Mouse (Mus musculus) spleen, adult 2 months (tissue): Measurements from ENCODE around the gene Rab38. TPM values are rescaled to one million over a fixed set of nuclear protein-coding genes. Genes with fewer than 3 reads are reported as not detected.

Experiments used
- DNase-seq, 2 experiments: peaks; one replicate each; pipeline versions ENCODE4 v3.0.0 to v3.0.0-alpha.2; 2012 to 2021; ENCODE audit warnings: low spot score in 2 of 2, low read depth in 1 of 2
- H3K27ac ChIP-seq: fragments of 200-500 bp; 2 replicates; pipeline ENCODE4 v1.5.1; 2012; ENCODE audit warnings: low read length, inconsistent platforms; ENCODE audit not compliant: insufficient read depth
- H3K27me3 ChIP-seq: fragments of 200-500 bp; 2 replicates; pipeline ENCODE4 v1.6.1; 2012; ENCODE audit warnings: mild to moderate bottlenecking, moderate library complexity, low read length, inconsistent platforms; ENCODE audit not compliant: control insufficient read depth, insufficient read depth
- H3K36me3 ChIP-seq: fragments of 200-500 bp; 2 replicates; pipeline ENCODE4 v1.6.1; 2012; ENCODE audit warnings: mild to moderate bottlenecking, low read length, inconsistent platforms; ENCODE audit not compliant: control insufficient read depth, insufficient read depth
- H3K4me1 ChIP-seq: fragments of 200-500 bp; 2 replicates; pipeline ENCODE4 v1.6.1; 2011; ENCODE audit warnings: inconsistent platforms; ENCODE audit not compliant: control insufficient read depth, insufficient read depth, insufficient read length
- H3K4me3 ChIP-seq: fragments of 200-500 bp; 2 replicates; pipeline ENCODE4 v1.5.1; 2011; ENCODE audit warnings: mild to moderate bottlenecking, inconsistent platforms; ENCODE audit not compliant: insufficient read depth, insufficient read length; ENCODE audit errors: extremely low read depth
- CTCF ChIP-seq: fragments of 200-500 bp; IDR thresholded peaks from 2 replicates; pipeline ENCODE4 v1.5.1; 2011; ENCODE audit warnings: mild to moderate bottlenecking, inconsistent platforms; ENCODE audit not compliant: insufficient read depth, insufficient read length, insufficient replicate concordance; ENCODE audit errors: extremely low read depth
- POLR2A ChIP-seq: fragments of 200-500 bp; IDR thresholded peaks from 2 replicates; pipeline ENCODE4 v1.6.1; 2011; ENCODE audit warnings: low read depth, low read length, inconsistent platforms
- WGBS: fragments of 180-500 bp; shearing (Covaris S2); methylation state at CpG from one replicate; pipeline ENCODE4 v1.1.7; 2018; 5-methylcytosine and 5-hydroxymethylcytosine counted together
- polyA plus RNA-seq: library from polyadenylated mRNA; depleted of rRNA; stranded (reverse); fragments of >200 nt; gene quantifications from 2 replicates; pipeline ENCODE4 v1.2.3, GENCODE M21; 2012

The Rab38 gene
- polyA plus RNA-seq, 1 experiment = 2.9 TPM

DNA sequence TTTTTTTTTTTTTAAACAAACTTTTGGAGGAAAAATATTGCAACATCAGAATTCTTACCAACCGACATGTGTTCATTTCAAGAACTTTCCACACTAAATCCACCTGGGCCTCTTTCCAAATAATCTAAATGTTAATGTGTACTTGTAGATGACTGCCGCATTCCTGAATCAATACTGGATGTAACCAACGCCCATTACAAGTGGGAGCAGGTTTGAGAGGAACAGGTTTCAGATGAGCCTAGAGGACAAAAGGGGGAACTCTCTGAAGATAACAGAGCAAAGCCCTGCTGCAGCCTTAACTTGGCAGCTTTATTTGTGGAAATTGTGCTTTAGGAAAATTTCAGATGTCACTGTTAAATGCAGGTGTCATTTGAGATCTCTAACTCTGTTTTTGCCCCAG is 4.3 kb upstream of the Rab38 start:
- TF ChIP-seq CTCF (no peak), POLR2A (no peak)
- 81% methylated on average over 3 of the region's 3 CpGs for WGBS

DNA sequence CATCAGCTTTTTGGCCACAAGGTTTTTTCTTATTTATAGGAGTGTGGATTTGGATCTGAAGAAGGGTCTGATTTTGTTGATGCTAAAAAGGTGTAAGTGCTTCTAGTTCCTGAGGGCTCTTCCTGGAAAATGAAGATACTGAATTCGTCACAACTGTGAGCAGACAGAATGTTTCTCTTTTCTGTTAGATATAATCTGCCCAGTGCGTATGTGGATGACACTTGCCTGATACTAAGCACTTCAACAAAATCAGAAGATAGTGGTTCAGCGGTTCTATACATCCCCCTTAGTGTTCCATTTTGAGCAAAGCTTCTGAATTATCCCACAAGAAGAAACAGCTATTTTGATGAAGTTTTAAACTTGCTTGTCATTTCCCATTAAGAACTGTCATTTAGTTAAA is 2.6 kb upstream of the Rab38 start:
- Histone ChIP-seq H3K27me3 (peaks cover 2% of the 10 kb centered on the region; the same call in 1 of the 2 replicates), H3K27ac (no peak overlapping the region), H3K4me1 (no peaks in the 10 kb centered on the region), H3K4me3 (no peak overlapping the region), H3K36me3 (no peaks in the 10 kb centered on the region)
- DNase-seq = no peak
- 78% methylated on average over 3 of the region's 3 CpGs for WGBS
- TF ChIP-seq CTCF (no peak), POLR2A (no peak)

More for the DNA sequence above, 4.3 kb upstream of the Rab38 start:
- Histone ChIP-seq H3K27ac (no peak overlapping the region), H3K36me3 (no peaks in the 10 kb centered on the region), H3K4me1 (no peaks in the 10 kb centered on the region), H3K4me3 (no peak overlapping the region), H3K27me3 (peaks cover 2% of the 10 kb centered on the region; the same call in 1 of the 2 replicates)
- no peak for DNase-seq

- Histone ChIP-seq H3K27ac (no peak overlapping the region), H3K4me3 (peak overlapping the region; percentile 49), H3K36me3 (no peaks in the 10 kb centered on the region), H3K4me1 (no peaks in the 10 kb centered on the region), H3K27me3 (peaks cover 2% of the 10 kb centered on the region; the same call in 1 of the 2 replicates)
- TF ChIP-seq POLR2A = no peak
- no peak for DNase-seq
- WGBS = 7% methylated on average over 13 of the region's 13 CpGs
Observed at GRCm38 (mm10) chr7:88430692-88431084, 615 bp downstream of the Rab38 start.

DNA sequence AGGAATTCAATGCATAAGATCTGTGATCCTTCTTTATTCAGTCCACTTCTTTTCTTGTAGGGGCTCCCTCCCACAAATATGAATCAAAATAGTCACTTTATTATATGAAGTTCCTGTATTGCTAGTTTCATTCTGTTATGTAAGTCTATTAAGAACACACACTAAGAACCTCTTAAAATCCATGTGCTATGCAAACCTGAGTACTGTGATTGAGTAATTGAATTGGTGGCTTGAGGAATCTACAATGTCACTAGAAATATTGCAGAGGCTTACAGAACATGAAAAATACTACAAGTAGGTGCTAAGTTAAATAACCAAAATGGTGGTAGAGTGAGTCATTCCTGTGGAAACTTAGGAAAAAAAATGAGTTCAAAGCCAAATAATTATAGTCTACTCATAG is 10.2 kb downstream of the Rab38 start:
- Histone ChIP-seq H3K4me3 (no peak overlapping the region), H3K36me3 (no peaks in the 10 kb centered on the region), H3K27me3 (no peaks in the 10 kb centered on the region), H3K27ac (no peak overlapping the region), H3K4me1 (no peaks in the 10 kb centered on the region)
- DNase-seq = no peak
- TF ChIP-seq POLR2A = no peak
- no peak for TF ChIP-seq CTCF

DNA sequence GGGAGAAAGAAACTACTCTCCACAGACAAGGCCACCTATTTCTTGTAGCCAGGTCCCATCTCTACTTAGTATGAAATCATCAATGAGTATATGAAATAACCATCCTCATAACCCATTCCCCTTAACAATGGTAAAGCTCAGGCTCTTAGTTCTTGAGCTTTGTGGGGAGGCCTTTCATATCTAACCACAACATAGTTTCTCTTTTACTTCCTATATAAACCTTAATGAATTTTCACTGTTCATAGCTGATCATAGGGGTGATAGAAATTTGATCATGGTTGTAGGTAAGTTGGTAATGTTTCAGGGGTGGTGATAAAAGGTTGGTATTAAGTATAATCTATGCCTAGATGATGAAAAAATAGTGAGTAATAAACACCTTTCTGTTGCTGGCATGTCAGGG is 12.6 kb downstream of the Rab38 start:
- no peaks in the 10 kb centered on the region for H3K36me3 ChIP-seq
- no peaks in the 10 kb centered on the region for H3K4me1 ChIP-seq
- H3K27ac ChIP-seq = no peak overlapping the region
- no peaks in the 10 kb centered on the region for H3K27me3 ChIP-seq
- no peak overlapping the region for H3K4me3 ChIP-seq
- no peak for DNase-seq
- TF ChIP-seq POLR2A = no peak
- TF ChIP-seq CTCF = no peak

- WGBS = 83% methylated on average over 4 of the region's 4 CpGs
- no peaks in the 10 kb centered on the region for H3K27me3 ChIP-seq
- no peaks in the 10 kb centered on the region for H3K36me3 ChIP-seq
- H3K4me1 ChIP-seq = no peaks in the 10 kb centered on the region
- no peak for TF ChIP-seq CTCF
- TF ChIP-seq POLR2A = no peak
- no peak overlapping the region for H3K4me3 ChIP-seq
- H3K27ac ChIP-seq = no peak overlapping the region
- no peak for DNase-seq
Observed at GRCm38 (mm10) chr7:88443435-88443834, 13.4 kb downstream of the Rab38 start.

DNA sequence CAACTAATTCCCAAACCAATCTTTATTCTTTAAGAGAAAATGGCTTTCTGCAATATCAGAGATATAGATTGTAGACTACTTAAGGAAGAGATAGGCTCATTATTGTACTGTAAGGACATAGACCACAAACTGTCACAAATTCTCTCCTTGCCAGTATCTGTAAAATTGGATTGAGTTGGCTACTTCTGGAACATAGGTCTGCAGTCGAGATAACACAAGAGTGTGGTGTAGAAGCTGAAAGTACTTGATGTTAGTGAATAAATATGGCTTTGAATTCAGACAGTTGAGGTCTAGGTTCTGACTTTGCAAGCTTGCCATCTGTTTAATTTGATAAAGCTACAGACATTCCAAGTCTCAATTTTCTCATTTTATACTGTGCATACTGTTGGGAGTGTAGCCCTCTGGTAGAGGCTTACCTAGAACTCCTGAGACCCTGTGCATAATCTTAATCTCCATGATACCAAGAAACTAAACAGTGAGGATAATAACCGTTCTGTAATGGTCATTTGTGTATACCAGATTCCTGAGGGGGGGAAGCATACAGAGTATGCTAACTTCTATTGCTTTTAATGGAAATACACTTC is 15.3 kb downstream of the Rab38 start:
- Histone ChIP-seq H3K27ac (no peak overlapping the region), H3K4me3 (no peak overlapping the region), H3K36me3 (no peaks in the 10 kb centered on the region), H3K4me1 (no peaks in the 10 kb centered on the region), H3K27me3 (no peaks in the 10 kb centered on the region)
- TF ChIP-seq POLR2A = no peak
- TF ChIP-seq CTCF = no peak
- DNase-seq = no peak
- WGBS = 71% methylated on average over 2 of the region's 2 CpGs

DNA sequence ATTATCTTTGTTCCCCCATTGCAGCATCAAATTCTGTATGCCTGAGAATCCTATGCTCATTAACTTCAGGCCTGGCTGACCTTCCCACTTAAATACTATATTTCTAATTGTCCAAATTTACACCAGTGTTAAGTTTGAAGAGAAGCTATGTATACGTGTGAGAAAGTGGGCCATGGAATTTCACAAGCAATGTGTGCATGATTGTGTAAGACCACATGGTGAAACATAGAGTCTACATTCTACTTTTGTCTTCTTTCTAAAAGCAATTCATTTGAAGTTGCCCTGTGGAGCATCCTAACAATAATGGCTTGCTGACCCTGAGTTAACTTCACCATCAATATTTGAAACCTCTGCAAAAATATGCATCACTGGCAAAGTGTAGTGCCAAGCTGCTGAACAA is 23.2 kb downstream of the Rab38 start:
- Histone ChIP-seq H3K36me3 (no peaks in the 10 kb centered on the region), H3K27me3 (no peaks in the 10 kb centered on the region), H3K4me3 (no peak overlapping the region), H3K4me1 (no peaks in the 10 kb centered on the region), H3K27ac (no peak overlapping the region)
- TF ChIP-seq CTCF (no peak), POLR2A (no peak)
- WGBS = 87% methylated on average over 1 of the region's 1 CpGs
- no peak for DNase-seq
